Mouse (Mus musculus) limb, embryonic 11.5 days (tissue): ENCODE measurements at regions not wholly inside any gene's neighbourhood (a gene's known extent, or its start where the extent isn't known, plus 50 kb on each side); places are given as distances from the start of the nearest gene placed in this dataset. TPM values are rescaled to one million over a fixed set of nuclear protein-coding genes. Genes with fewer than 3 reads are reported as not detected.

Experiments used
- ATAC-seq: fragments of 200-750 bp; cut with Nextera tagmentation; 2 replicates; pipeline ENCODE4 v1.8.0; 2017; ENCODE audit warnings: low read depth; ENCODE audit not compliant: insufficient number of reproducible peaks, low FRiP score, low TSS enrichment
- DNase-seq: peaks from one replicate; pipeline ENCODE4 v3.0.0-alpha.2; 2015; ENCODE audit warnings: low spot score
- H3K27ac ChIP-seq: fragments of 300-500 bp; sonication (generic); replicated peaks from 2 replicates; pipeline ENCODE4 v1.5.1; 2014; ENCODE audit warnings: low read depth, mild to moderate bottlenecking, low read length
- H3K27me3 ChIP-seq: fragments of 300-500 bp; sonication (generic); 2 replicates; pipeline ENCODE4 v1.6.1; 2014; ENCODE audit warnings: mild to moderate bottlenecking, low read length, mixed read lengths; ENCODE audit not compliant: control insufficient read depth, insufficient read depth
- H3K36me3 ChIP-seq: fragments of 300-500 bp; sonication (generic); 2 replicates; pipeline ENCODE4 v1.6.1; 2014; ENCODE audit warnings: mild to moderate bottlenecking, low read length, moderate library complexity, mixed read lengths; ENCODE audit not compliant: control insufficient read depth, insufficient read depth
- H3K4me1 ChIP-seq: fragments of 300-500 bp; sonication (generic); 2 replicates; pipeline ENCODE4 v1.6.1; 2014; ENCODE audit warnings: low read length, mixed read lengths; ENCODE audit not compliant: control insufficient read depth, insufficient read depth
- H3K4me2 ChIP-seq: fragments of 300-500 bp; sonication (generic); 2 replicates; pipeline ENCODE4 v1.6.1; 2014; ENCODE audit warnings: low read depth, mild to moderate bottlenecking, moderate library complexity; ENCODE audit not compliant: severe bottlenecking
- H3K4me3 ChIP-seq: fragments of 300-500 bp; sonication (generic); 2 replicates; pipeline ENCODE4 v1.5.1; 2014; ENCODE audit warnings: low read depth, low read length
- H3K9ac ChIP-seq: fragments of 300-500 bp; sonication (generic); 2 replicates; pipeline ENCODE4 v1.6.1; 2014; ENCODE audit warnings: mild to moderate bottlenecking, low read length
- H3K9me3 ChIP-seq: fragments of 300-500 bp; sonication (generic); 2 replicates; pipeline ENCODE4 v1.6.1; 2016; ENCODE audit warnings: low read length; ENCODE audit not compliant: control insufficient read depth
- WGBS: fragments of 180-500 bp; shearing (Covaris S2); extraction: QIAGEN DNeasy Blood & Tissue Kit; methylation state at CpG from one replicate; pipeline ENCODE4 v1.1.7; 2014; 5-methylcytosine and 5-hydroxymethylcytosine counted together
- microRNA counts: library from miRNA; unstranded; fragments of <30 nt; microRNA quantifications from one replicate; lab custom pipeline; 2016
- microRNA-seq: library from miRNA; unstranded; fragments of <30 nt; microRNA quantifications from one replicate; pipeline ENCODE4, GENCODE M21; 2016

- 100% methylated on average over 1 of the region's 1 CpGs for WGBS
- ATAC-seq, result no peak
- DNase-seq, result no peak
- no peaks in the 10 kb centered on the region for H3K36me3 ChIP-seq
- no peaks in the 10 kb centered on the region for H3K27me3 ChIP-seq
- H3K9ac ChIP-seq, result no peak overlapping the region
- no peak overlapping the region for H3K4me2 ChIP-seq
- no peaks in the 10 kb centered on the region for H3K4me1 ChIP-seq
- no peaks in the 10 kb centered on the region for H3K9me3 ChIP-seq
- no peak overlapping the region for H3K27ac ChIP-seq
- no peak overlapping the region for H3K4me3 ChIP-seq
These were observed 55.0 kb upstream of the Ccdc85a start for GRCm38 (mm10) chr11:28639081-28639480.

GRCm38 (mm10) chr11:28636752-28637151 is 52.6 kb upstream of the Ccdc85a start:
- Histone ChIP-seq H3K27me3 (no peaks in the 10 kb centered on the region), H3K9ac (no peak overlapping the region), H3K36me3 (no peaks in the 10 kb centered on the region), H3K9me3 (no peaks in the 10 kb centered on the region), H3K27ac (no peak overlapping the region), H3K4me3 (no peak overlapping the region), H3K4me1 (no peaks in the 10 kb centered on the region), H3K4me2 (no peak overlapping the region)
- WGBS, result 22% methylated on average over 3 of the region's 3 CpGs
- ATAC-seq (no peak), DNase-seq (no peak)

MicroRNA genes in the stretch of these regions (microRNA counts, 519-probe panel; counts per million panel counts)
- not detected for microRNA mmu-miR-216a (lab: Ali Mortazavi, UCI)
- not detected for microRNA mmu-miR-216b (lab: Ali Mortazavi, UCI)
- microRNA mmu-miR-217 (lab: Ali Mortazavi, UCI), result not detected

Small RNAs in the stretch of these regions (microRNA-seq; reads per million reads assigned to microRNA genes)
- gene Mir216a (not detected), gene Mir216b (not detected), gene Mir216c (not detected), gene Mir217 (3.1 reads per million, percentile 2 among the genes with 10 or more reads in this experiment)
